Mouse (Mus musculus) ES-Bruce4 (cell line): ENCODE data around the gene Tcl1b5. TPM values are rescaled to one million over a fixed set of nuclear protein-coding genes. Genes with fewer than 3 reads are reported as not detected.
A peak's percentile ranks its signal among the peaks of the same experiment; 100 is the strongest.

Source experiments
- H3K27ac ChIP-seq: 2 replicates; pipeline ENCODE4 v1.5.1; 2012; ENCODE audit warnings: low read length, inconsistent platforms; ENCODE audit not compliant: insufficient read depth
- H3K27me3 ChIP-seq: 2 replicates; pipeline ENCODE4 v1.6.1; 2012; ENCODE audit warnings: mild to moderate bottlenecking, low read length, inconsistent platforms; ENCODE audit not compliant: control insufficient read depth, poor library complexity, insufficient read depth, severe bottlenecking
- H3K36me3 ChIP-seq: 2 replicates; pipeline ENCODE4 v1.6.1; 2012; ENCODE audit warnings: inconsistent platforms, mild to moderate bottlenecking, low read length, moderate library complexity; ENCODE audit not compliant: control insufficient read depth, poor library complexity, insufficient read depth, severe bottlenecking
- H3K4me1 ChIP-seq: one replicate; pipeline ENCODE4 v1.8.1; 2011; ENCODE audit warnings: low read length; ENCODE audit not compliant: control insufficient read depth, insufficient read depth
- H3K4me3 ChIP-seq: 2 replicates; pipeline ENCODE4 v1.5.1; 2011; ENCODE audit warnings: low read depth, mild to moderate bottlenecking, low read length
- H3K9ac ChIP-seq: 2 replicates; pipeline ENCODE4 v1.6.1; 2012; ENCODE audit warnings: low read depth, mild to moderate bottlenecking, inconsistent platforms; ENCODE audit not compliant: poor library complexity, severe bottlenecking
- H3K9me3 ChIP-seq: replicated peaks from 2 replicates; pipeline ENCODE4 v1.6.1; 2012; ENCODE audit warnings: mild to moderate bottlenecking, low read length, inconsistent platforms; ENCODE audit not compliant: control insufficient read depth, poor library complexity, insufficient read depth, severe bottlenecking
- CTCF ChIP-seq: IDR thresholded peaks from one replicate; pipeline ENCODE4 v1.8.1; 2011; ENCODE audit warnings: low read depth, low read length
- EP300 ChIP-seq: IDR thresholded peaks from 2 replicates; pipeline ENCODE4 v1.6.1; 2011; ENCODE audit warnings: low read depth, low read length; ENCODE audit not compliant: insufficient read depth
- POLR2A ChIP-seq: IDR thresholded peaks from one replicate; pipeline ENCODE4 v1.8.1; 2011; ENCODE audit warnings: low read length; ENCODE audit not compliant: insufficient read depth
- polyA plus RNA-seq: library from polyadenylated mRNA; stranded (reverse); fragments of >200 nt; gene quantifications from 2 replicates; pipeline ENCODE4 v1.2.4, GENCODE M21; 2011; ENCODE audit warnings: low read depth; ENCODE audit not compliant: missing spikeins, insufficient read depth, insufficient read length

The Tcl1b5 gene
- polyA plus RNA-seq, 1 experiment, result not detected

DNA sequence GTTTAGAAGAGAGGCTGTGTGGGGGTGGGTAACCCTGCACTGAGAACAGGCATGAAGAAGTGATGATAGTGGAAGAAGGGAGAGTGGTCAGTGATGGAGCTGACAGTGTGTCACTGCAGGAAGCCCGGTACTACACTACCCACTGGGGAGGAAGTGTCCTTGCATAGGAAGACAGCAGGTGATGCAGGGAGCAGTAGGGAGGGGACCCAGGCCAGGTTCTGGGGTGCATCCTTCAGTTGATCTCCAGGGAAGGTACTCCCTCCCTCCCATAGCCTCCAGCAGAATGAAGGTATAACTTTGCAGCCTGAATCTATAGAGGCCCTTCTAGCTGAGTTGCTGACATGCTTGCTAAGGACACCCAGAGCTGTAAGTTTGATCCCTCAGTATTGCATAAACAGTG lies 30.9 kb downstream of the Tcl1b5 start:
- H3K9me3 ChIP-seq, result no peaks in the 10 kb centered on the region
- no peaks in the 10 kb centered on the region for H3K27me3 ChIP-seq
- no peak overlapping the region for H3K9ac ChIP-seq
- no peak overlapping the region for H3K27ac ChIP-seq
- H3K4me3 ChIP-seq, result no peak overlapping the region
- no peaks in the 10 kb centered on the region for H3K4me1 ChIP-seq
- no peak for TF ChIP-seq EP300
- no peak for TF ChIP-seq POLR2A
- no peaks in the 10 kb centered on the region for H3K36me3 ChIP-seq

DNA sequence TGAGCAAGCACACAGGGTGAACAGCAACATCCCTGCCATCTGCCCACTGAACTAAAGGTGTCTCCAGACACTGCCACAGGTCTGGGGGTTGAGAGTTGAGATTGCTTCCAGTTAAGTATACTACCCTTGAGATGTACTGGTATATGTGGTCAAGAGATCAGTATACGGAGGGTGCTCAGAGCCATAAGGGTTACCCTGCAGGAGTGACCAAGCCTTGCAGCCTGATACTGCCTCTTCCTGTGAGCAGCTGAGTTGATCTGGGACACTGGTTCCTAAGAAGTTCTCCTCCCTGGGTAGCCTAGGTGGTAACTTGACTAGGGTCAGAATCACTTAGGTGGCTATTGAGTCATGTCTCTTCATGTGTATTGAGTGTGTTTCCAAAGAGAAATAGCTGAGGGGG lies 32.3 kb downstream of the Tcl1b5 start:
- no peaks in the 10 kb centered on the region for H3K4me1 ChIP-seq
- TF ChIP-seq EP300 (no peak), POLR2A (no peak), CTCF (no peak)

DNA sequence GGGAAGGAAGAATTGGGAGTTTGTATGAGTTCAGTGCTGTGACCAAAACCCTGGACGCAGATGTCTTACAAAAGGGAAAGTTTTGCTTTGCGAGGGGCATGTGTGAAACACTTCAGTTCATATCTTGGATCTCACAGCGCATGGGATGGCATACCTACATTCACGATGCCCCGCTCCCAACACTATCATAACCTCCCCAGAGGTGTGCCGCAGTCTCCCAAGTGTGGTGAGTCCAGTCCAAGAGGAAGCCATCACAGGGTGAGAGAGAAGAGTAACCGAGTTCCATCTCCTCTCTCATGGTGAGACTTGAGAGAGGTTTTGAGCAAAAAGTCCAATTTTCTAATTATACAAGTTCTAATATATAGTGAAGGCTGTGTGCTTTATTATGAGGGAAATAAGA lies 33.1 kb downstream of the Tcl1b5 start:
- Histone ChIP-seq H3K27me3 (no peaks in the 10 kb centered on the region), H3K36me3 (no peaks in the 10 kb centered on the region), H3K4me3 (no peak overlapping the region), H3K9me3 (no peaks in the 10 kb centered on the region), H3K4me1 (no peaks in the 10 kb centered on the region), H3K9ac (no peak overlapping the region), H3K27ac (no peak overlapping the region)
- TF ChIP-seq CTCF (no peak), POLR2A (no peak), EP300 (no peak)

More for the DNA sequence above, 32.3 kb downstream of the Tcl1b5 start:
- no peaks in the 10 kb centered on the region for H3K9me3 ChIP-seq
- no peak overlapping the region for H3K9ac ChIP-seq
- H3K27me3 ChIP-seq, result no peaks in the 10 kb centered on the region
- H3K36me3 ChIP-seq, result no peaks in the 10 kb centered on the region
- H3K27ac ChIP-seq, result no peak overlapping the region
- no peak overlapping the region for H3K4me3 ChIP-seq

DNA sequence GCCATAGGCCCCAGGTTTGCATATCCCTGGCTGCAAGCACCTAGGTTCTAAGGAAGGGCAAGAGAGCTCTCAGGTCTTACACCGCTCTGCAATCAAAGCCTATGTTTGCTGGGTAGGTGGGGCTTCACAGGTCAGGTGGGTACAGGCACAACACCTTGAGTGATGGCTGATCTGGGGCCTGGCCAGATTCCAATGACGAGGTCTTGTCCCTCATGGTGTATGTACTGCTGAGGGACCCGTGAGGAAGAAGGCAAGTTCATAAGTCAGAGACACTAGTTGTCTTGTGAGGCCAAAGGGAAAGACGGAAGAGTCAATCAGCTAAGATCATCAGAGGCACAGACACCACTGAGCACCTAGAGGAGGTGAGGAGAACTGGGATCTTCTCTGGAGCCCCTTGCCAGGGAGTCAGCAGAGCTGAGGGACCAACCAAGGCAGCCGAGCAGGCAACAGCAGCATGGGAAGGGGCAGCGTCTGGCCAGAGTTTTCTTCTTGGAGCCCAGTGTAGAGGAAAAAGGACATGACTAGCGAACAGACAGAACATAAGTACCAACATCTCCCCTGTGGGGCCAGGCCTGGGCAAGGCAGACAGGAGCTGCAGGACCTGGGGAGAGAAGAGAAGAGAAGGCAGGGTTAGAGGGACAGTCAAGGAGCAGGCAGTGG lies 41.1 kb downstream of the Tcl1b5 start:
- H3K4me3 ChIP-seq, result no peak overlapping the region
- H3K4me1 ChIP-seq, result no peaks in the 10 kb centered on the region
- no peak for TF ChIP-seq EP300
- H3K9me3 ChIP-seq, result no peaks in the 10 kb centered on the region
- H3K27ac ChIP-seq, result no peak overlapping the region
- 0 out of 2 replicates have a peak, but pooled peaks cover 2% of the 10 kb centered on the region for H3K36me3 ChIP-seq
- H3K27me3 ChIP-seq, result no peaks in the 10 kb centered on the region
- H3K9ac ChIP-seq, result no peak overlapping the region

DNA sequence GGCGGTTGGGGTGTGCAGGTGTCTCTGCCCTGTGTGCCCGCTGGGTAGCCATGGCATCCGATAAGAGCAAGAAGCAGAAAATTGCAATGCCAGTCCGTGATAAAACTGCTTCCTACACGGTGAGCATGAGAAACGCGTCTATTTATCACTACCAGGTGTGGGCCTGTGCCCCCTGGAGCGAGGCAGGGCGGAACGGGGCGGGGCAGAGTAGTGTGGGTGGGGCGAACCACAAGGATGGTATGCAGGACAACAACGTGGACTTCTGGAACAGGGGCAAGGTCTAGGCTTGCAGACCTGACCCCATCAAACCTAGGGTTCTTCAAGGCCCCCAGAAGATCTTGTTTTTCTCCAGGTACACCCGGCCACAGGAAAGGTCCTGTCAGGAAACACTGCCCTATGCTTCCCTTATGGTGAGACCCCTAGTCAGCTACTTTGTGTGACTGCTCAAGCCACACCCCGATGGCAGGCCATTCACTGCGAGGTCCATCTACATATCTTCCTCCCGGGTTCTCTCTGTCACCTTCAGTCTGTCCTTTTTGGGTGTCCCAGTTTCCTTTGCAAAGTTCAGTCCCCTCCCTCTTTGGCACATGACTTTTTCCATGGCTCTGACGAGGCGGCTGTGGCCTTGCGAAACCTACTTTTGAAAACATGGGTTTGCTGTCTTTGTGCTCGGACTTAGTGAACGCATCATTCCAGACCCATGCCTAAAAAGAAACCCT lies 46.6 kb downstream of the Tcl1b5 start, which contains the start of gene Tcl1:
TSS of gene Tcl1 (minus strand) at position 193 of the 719 bp plus-strand sequence.
- peak; percentile 75 for TF ChIP-seq EP300
- TF ChIP-seq CTCF, result no peak
- no peak for TF ChIP-seq POLR2A
- H3K4me1 ChIP-seq, result peaks cover 8% of the 10 kb centered on the region
- H3K4me3 ChIP-seq, result peak within 1 kb of the TSS; percentile 50
- peak within 1 kb of the TSS; percentile 22 for H3K9ac ChIP-seq
- H3K36me3 ChIP-seq, result no peaks in the 10 kb centered on the region
- peak within 1 kb of the TSS; percentile 28 for H3K27ac ChIP-seq
- H3K9me3 ChIP-seq, result no peaks in the 10 kb centered on the region
- no peaks in the 10 kb centered on the region for H3K27me3 ChIP-seq

DNA sequence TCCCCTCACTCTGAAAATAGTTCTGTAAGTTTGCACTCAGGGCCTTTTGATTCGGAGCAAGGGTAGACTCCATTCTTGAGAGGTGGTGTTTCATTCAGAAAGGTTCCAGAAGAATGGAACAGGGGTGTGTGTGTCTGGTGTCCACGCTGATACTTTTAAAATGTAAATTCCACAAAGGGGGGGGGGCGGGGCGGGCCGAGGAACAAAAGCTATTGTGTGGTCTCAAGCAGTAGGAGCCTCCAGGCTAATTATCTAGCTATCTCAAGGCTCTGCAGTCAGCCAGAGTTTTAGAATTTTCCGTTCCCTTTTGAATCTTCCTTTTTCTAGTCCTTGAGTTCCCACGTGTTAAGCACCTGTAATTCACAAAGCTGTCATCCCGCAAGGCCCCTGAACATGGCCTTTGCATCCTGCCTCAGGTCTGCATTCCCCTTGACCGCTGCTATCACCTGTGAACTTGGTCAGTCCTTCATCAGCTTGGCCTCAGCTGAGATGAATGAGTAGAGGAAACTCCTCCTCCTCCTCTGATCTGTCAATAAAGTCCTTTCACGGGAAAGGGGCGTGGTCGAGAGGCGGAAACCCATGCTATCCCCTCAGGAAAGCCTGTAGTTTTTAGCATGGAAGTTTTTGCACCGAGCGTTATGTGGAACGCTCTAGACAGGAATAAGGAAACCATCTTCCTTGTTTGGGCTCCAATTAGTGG lies 48.6 kb downstream of the Tcl1b5 start:
- H3K36me3 ChIP-seq, result no peaks in the 10 kb centered on the region
- peak overlapping the region; percentile 99 for H3K27ac ChIP-seq
- peaks cover 8% of the 10 kb centered on the region for H3K4me1 ChIP-seq
- H3K4me3 ChIP-seq, result peak overlapping the region; percentile 39
- no peaks in the 10 kb centered on the region for H3K9me3 ChIP-seq
- no peaks in the 10 kb centered on the region for H3K27me3 ChIP-seq
- H3K9ac ChIP-seq, result peak overlapping the region; percentile 40
- TF ChIP-seq CTCF, result no peak
- TF ChIP-seq EP300, result peak; percentile 36; the same call in 1 of the 2 replicates

Other genes with a start within 250 kb of the Tcl1b5 start
- gene Syne3, start 166.5 kb upstream of the Tcl1b5 start, polyA plus RNA-seq, result 1.2 and 1.9 TPM in 2 replicates
- gene Glrx5, start 143.7 kb upstream of the Tcl1b5 start, polyA plus RNA-seq, result 36.4 and 38.7 TPM in 2 replicates
- gene Tcl1b2, start 30.3 kb upstream of the Tcl1b5 start, polyA plus RNA-seq, result not detected in 2 replicates
- gene Tcl1b1, start 16.7 kb upstream of the Tcl1b5 start, polyA plus RNA-seq, result not detected in 2 replicates
- not detected in 2 replicates for gene Tcl1b3, start 14.7 kb downstream of the Tcl1b5 start, polyA plus RNA-seq
- gene Tcl1b4, start 25.6 kb downstream of the Tcl1b5 start, polyA plus RNA-seq, result not detected in 2 replicates
- gene Tcl1, start 46.4 kb downstream of the Tcl1b5 start, polyA plus RNA-seq, result 47.2 and 52.8 TPM in 2 replicates
- 1.5 and 1.8 TPM in 2 replicates for gene Tunar, start 157.5 kb downstream of the Tcl1b5 start, polyA plus RNA-seq